Mouse (Mus musculus) left cerebral cortex, postnatal 4 days (tissue): ENCODE measurements around the gene Zdhhc21. TPM values are rescaled to one million over a fixed set of nuclear protein-coding genes. Genes with fewer than 3 reads are reported as not detected.

Source experiments
- DNase-seq: peaks from one replicate; pipeline ENCODE4 v3.0.0-alpha.2; 2022
- intact Hi-C: fragments of 180-260 bp; cut with DNase I; formaldehyde crosslinking; loops from one replicate; pipeline ENCODE4 v1.15.1; 2025
- total RNA-seq, 2 experiments: library from RNA; stranded (reverse); gene quantifications; 2 replicates each; pipeline ENCODE4 v1.2.3; 2021

Gene Zdhhc21
- total RNA-seq, 2 experiments from 2014 or later, result 42.6 to 47.0 TPM

DNA sequence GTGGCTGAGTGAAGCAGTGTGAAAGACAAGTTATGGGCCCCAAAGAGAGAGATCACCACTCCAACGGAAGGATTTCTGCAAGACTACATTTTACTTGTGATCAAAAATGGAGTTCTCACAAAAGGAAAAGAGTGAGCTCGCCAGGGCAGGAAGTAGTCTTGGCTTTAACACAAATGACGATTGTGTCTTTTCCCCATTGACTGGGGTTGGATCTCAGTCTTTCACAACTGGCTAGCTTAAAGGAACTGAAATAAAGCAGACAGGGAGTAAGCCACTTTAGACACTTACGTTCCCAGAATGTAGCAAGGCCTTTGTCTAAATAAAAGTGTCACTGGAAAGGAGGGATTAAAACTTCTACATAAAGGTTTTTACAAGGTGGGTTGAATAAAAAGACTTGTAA, 7.4 kb upstream of the Zdhhc21 start:
- no peak for DNase-seq
- intact Hi-C loops, result no loop called here

GRCm38 (mm10) chr4:82864974-82865699, 5.4 kb upstream of the Zdhhc21 start:
- intact Hi-C loops, result no loop called here
- no peak for DNase-seq

DNA sequence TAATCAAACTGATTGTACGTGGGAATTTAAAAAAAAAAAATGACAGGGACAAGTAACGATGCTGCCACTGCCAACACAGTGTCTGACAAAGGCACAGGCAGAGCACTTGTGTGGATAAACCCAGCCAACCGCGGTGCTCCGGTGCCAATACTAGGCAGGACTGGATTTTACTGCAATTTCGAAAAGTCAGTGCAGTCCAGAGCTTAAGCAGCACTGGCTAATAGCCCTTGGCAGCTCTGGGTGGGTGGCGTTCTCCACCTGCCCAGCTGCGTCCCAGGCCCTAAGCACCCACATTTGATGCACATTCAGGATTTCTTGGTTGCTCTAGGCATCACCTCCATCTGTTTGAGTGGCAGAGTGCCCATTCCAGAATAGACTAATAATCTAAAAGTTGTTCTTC, 3.6 kb upstream of the Zdhhc21 start:
- DNase-seq, result peak; percentile 79
- intact Hi-C loops, result no loop called here

- intact Hi-C loops, result no loop called here
- DNase-seq, result no peak
Observed at GRCm38 (mm10) chr4:82861451-82861850, 1.7 kb upstream of the Zdhhc21 start.

DNA sequence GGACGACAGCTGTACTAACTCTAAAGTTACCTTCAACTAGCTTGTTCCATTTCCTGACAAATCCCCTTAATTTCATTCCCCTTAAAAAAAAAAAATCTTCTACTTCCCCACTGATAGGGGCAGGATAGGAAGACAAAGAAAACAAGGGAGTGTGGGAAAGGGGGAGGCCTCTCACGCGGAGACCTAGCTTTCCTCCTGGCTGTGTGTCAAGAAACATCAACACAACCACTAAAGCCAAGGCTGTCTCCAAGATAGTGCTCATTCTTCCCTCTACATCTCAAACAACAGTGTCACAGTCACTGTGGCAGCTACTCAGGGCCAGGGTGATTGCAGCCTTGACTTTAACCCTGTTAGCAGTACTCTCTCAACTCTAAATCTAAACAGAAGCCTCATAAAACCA, 808 bp upstream of the Zdhhc21 start:
- intact Hi-C loops, result no loop called here
- no peak for DNase-seq

DNA sequence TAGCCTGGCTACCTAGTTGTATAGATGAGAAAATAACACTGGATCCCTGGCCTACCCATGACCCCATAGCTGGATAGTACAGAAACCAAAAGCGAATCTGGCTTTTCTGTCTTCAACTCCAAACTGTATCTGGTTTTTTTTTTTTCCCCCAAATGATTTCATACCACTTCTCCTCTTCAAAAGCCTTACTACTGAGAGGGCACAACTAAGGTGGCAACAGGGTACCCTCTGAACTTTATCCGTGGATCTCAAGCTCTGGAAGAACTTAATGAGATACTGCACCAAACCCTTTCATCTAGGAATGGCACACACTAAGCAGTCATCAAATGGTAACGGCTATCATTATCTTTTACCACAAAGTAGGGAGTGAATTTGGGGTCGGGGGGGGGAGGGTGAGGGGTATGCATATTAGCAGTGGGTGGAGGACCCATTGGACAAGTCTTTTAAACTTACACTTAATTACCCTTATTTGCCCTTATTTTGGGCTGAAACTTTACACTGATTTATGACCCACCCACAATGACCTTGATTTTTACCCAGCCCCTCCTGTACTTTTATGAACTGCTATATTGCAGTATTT, 1.2 kb downstream of the Zdhhc21 start:
- no peak for DNase-seq
- intact Hi-C loops, result loop anchor here (5.0 kb wide), 1 partner anchor 74 kb away; no protein-coding TSS in a partner anchor

DNA sequence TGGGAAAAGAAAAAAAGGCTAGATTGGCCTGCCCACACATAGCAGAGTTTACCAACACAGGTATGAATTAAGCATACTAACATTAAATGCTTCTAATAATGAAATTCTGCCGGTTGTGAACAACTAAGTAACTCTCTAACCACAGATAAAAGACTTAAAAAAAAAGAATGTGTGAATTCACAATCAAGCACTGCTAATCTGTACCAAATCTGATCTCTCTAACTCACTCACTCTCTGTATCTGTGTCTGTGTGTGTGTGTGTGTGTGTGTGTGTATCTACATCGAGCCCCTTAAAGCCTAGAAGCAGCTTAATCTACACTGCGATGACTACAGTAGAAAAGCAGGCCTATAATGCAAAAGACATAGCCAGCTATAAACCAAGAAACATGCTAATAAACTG, 2.8 kb downstream of the Zdhhc21 start:
- no peak for DNase-seq
- intact Hi-C loops, result loop anchor here (5.0 kb wide), 1 partner anchor 75 kb away; no protein-coding TSS in a partner anchor

GRCm38 (mm10) chr4:82853809-82854208, 5.9 kb downstream of the Zdhhc21 start:
- intact Hi-C loops, result no loop called here
- DNase-seq, result no peak

- DNase-seq, result no peak
- intact Hi-C loops, result no loop called here
Observed at GRCm38 (mm10) chr4:82848552-82849234, 11.1 kb downstream of the Zdhhc21 start.

- intact Hi-C loops, result no loop called here
- no peak for DNase-seq
Observed at GRCm38 (mm10) chr4:82837526-82838240, 22.1 kb downstream of the Zdhhc21 start.

DNA sequence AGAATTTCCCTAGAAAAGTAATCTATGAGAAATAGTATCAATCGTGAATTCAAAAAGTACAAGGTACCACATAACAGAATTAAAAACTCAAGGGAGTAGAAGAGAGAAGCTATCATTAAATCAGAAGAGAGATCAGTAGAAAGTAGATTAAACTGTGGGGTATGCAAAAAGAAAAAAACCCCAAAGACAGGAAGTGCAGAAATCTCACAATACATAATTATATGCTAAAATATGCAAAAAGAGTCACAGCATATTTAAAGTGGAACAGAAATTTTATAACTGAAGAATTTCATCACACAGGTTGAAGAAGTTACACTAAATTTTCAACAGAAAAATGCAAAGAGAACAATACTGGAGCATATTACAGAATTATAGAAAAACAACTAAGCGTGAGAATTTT, 28.6 kb downstream of the Zdhhc21 start:
- intact Hi-C loops, result no loop called here
- DNase-seq, result no peak

GRCm38 (mm10) chr4:82829429-82829828, 30.3 kb downstream of the Zdhhc21 start:
- intact Hi-C loops, result no loop called here

DNA sequence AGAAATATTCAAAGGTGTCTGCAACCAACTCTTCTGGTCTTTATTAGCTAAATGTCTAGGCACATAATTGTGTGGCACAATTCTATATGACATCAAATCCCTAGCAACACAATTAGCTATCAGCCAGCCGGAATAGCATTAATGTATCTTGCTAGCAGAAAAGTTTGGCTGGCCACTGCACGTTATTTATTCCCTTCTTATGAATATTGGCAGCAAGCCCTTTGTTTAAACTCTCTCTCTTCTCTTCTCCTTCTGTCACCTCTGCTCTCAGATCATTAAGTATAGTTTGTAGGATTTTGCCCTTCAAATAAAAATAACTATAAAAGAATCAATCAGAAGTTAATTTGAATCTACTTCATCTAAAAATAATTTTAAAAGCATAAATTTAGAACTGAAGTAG, 32.8 kb downstream of the Zdhhc21 start:
- DNase-seq, result no peak
- intact Hi-C loops, result no loop called here

More at GRCm38 (mm10) chr4:82829429-82829828, 30.3 kb downstream of the Zdhhc21 start:
- DNase-seq, result no peak

DNA sequence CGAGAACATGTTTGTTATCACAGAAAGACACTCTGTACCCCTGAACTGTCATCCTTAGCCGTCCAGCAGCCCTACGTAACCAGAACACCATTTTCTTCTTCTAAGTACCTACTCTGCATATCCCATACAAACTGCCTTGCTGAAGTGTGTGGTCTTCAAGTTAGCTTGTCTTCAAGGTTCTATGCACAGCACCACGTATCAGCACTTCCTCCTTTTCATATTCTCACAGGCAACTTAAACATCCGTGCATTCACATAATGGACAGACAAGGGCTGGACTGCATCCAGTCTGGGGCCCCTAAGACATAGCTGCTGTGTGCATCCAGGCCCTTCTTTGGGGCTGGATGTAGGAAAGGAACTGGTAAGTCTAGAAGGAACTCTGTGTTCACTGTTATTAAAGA, 41.9 kb downstream of the Zdhhc21 start:
- intact Hi-C loops, result no loop called here
- no peak for DNase-seq

- DNase-seq, result no peak
- intact Hi-C loops, result no loop called here
Observed at GRCm38 (mm10) chr4:82816351-82816750, 43.4 kb downstream of the Zdhhc21 start.

GRCm38 (mm10) chr4:82815296-82815695, 44.5 kb downstream of the Zdhhc21 start:
- peak; percentile 21 for DNase-seq
- intact Hi-C loops, result no loop called here

- intact Hi-C loops, result no loop called here
- DNase-seq, result no peak
Observed at GRCm38 (mm10) chr4:82813356-82813755, 46.4 kb downstream of the Zdhhc21 start.

- intact Hi-C loops, result no loop called here
- DNase-seq, result peak; percentile 12
Observed at GRCm38 (mm10) chr4:82807811-82808210, 51.9 kb downstream of the Zdhhc21 start.

DNA sequence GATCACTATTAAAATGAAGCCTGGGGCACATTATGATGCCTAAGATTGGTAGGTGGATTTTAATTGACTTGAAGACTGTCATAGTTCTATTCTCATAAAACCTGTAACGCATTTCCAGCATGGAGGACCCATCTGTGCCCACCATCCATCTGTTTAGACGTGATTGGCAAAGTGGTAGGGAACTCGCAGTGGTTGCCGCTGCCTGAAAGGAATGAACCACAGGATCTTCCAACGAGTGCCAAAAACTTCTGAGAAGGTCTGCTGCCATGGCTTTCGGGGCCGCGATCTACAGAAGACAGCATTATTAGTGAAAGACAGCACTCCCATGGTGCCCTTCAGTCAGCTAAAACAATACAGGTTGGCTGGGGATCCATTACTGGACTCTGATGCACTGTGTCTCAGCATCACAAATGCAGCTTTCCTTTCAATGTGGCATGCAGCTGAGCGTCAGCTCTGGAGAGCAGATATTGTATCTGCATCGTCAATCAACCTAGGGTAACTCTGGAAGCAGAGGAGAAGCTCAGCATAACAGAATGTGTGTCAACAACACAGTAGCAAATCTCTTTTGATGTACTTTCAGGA, 53.5 kb downstream of the Zdhhc21 start:
- DNase-seq, result peak; percentile 86
- intact Hi-C loops, result no loop called here

DNA sequence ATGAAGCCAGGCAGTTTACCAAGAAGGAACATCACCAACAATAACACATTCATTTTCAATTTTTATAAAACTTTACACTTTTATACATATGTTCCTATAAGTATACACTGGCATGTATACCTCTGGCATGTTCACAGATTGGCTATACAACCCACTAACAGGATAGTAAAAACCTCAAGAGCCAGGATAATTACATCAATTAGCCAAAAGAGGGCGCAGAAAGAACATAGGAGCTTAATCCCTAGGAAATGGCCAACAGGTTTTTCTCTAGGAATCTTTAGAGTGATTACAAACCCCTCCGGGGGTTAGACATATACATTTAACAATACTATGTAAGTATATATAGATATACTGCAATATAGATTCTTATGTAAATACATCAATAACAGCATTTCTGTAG, 55.7 kb downstream of the Zdhhc21 start:
- intact Hi-C loops, result loop anchor here (2.0 kb wide), 1 partner anchor 129 kb away; no protein-coding TSS in a partner anchor
- no peak for DNase-seq

DNA sequence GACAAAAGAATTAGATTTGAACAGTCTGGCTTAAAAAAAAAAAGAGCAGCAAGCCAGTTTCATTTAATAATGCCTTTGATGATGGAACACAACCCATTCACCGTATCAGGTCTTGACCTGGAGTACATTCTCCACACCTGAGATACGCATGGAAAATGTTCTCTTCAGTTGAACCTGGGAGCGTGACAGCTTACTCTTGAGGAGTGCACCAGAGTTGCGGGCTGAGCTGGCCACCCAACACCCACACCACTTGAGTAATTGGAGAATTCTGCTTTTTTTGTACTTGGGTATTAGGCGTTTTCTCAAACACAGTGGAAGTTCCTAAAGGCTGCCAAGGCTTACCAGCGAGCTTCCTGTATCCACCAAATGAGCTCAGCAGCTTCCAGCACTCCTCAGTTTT, 66.2 kb downstream of the Zdhhc21 start:
- DNase-seq, result no peak
- intact Hi-C loops, result no loop called here
